Mouse (Mus musculus) macrophage (primary cell): ENCODE measurements around the gene Zfp683. TPM values are rescaled to one million over a fixed set of nuclear protein-coding genes. Genes with fewer than 3 reads are reported as not detected.

Source experiments
- polyA plus RNA-seq: library from polyadenylated mRNA; stranded (reverse); fragments of 250-400 nt; gene quantifications from 3 replicates; pipeline ENCODE4 v1.2.4, GENCODE M21; 2018; ENCODE audit warnings: inconsistent platforms

Gene Zfp683
- polyA plus RNA-seq, 1 experiment from 2014 or later, result not detected

Other genes starting within 250 kb of the Zfp683 start
- gene Rps6ka1, start 166.0 kb upstream of the Zfp683 start, polyA plus RNA-seq, result 43.0 to 72.5 TPM (median 71.4 TPM) in 3 replicates
- 146 to 287 TPM (median 209 TPM) in 3 replicates for gene Hmgn2, start 85.2 kb upstream of the Zfp683 start, polyA plus RNA-seq
- gene Dhdds, start 52.9 kb upstream of the Zfp683 start, polyA plus RNA-seq, result 22.8 to 27.1 TPM (median 25.6 TPM) in 3 replicates
- not detected in 3 replicates for gene Lin28a, start 35.0 kb upstream of the Zfp683 start, polyA plus RNA-seq
- gene Crybg2, start 7.0 kb downstream of the Zfp683 start, polyA plus RNA-seq, result not detected in 3 replicates
- 559 to 720 TPM (median 599 TPM) in 3 replicates for gene Cd52, start 41.2 kb downstream of the Zfp683 start, polyA plus RNA-seq
- 1.0 to 3.2 TPM (median 1.3 TPM) in 3 replicates for gene Ubxn11, start 48.7 kb downstream of the Zfp683 start, polyA plus RNA-seq
- gene Sh3bgrl3, start 75.0 kb downstream of the Zfp683 start, polyA plus RNA-seq, result 849 to 1,117 TPM (median 993 TPM) in 3 replicates
- 8.6 to 12.9 TPM (median 8.8 TPM) in 3 replicates for gene Cep85, start 133.3 kb downstream of the Zfp683 start, polyA plus RNA-seq
- not detected in 3 replicates for gene Gm7534, start 149.2 kb downstream of the Zfp683 start, polyA plus RNA-seq
- not detected in 3 replicates for gene Catsper4, start 173.5 kb downstream of the Zfp683 start, polyA plus RNA-seq
- gene Cnksr1, start 184.6 kb downstream of the Zfp683 start, polyA plus RNA-seq, result not detected in 3 replicates
- not detected in 3 replicates for gene E130218I03Rik, start 189.8 kb downstream of the Zfp683 start, polyA plus RNA-seq
- 3.8 to 10.0 TPM (median 4.8 TPM) in 3 replicates for gene Zfp593, start 191.8 kb downstream of the Zfp683 start, polyA plus RNA-seq
- not detected in 3 replicates for gene Gm30191, start 193.1 kb downstream of the Zfp683 start, polyA plus RNA-seq
- gene Grrp1, start 200.3 kb downstream of the Zfp683 start, polyA plus RNA-seq, result not detected in 3 replicates
- 8.8 to 8.9 TPM (median 8.9 TPM) in 3 replicates for gene Pdik1l, start 234.1 kb downstream of the Zfp683 start, polyA plus RNA-seq